8 mouse cellular contexts compared by ENCODE assay signal in the genomic region with DNA sequence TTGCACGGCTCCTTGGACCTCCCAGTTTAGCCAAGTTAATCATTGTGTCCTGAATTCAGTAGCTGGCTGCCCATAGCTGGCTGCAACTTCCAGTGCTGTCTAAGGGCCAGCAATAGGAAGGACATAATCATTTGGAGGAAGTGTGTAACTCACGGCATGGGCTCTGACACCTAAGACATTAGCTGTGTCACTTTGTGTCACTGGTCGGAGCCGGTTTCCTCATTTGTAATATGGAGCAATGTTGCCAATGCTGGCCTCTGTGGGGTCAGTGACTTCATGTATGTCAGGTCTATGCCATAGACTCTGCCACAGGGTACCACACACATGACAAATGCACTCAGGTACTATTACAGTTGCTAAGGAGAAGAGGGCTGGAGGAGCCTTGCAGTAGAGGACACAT. TPM values are rescaled to one million over a fixed set of nuclear protein-coding genes. Genes with fewer than 3 reads are reported as not detected.
DNase-seq lines count a peak whose midpoint lies in the region; ATAC-seq lines count a peak whose summit lies in the region.

No protein-coding gene starts in this region.

- 85% methylated on average over 4 of the region's 4 CpGs for WGBS in heart, embryonic 15.5 days
- 88% methylated on average over 4 of the region's 4 CpGs for WGBS in hindbrain, embryonic 14.5 days
- 93% methylated on average over 4 of the region's 4 CpGs for WGBS in midbrain, embryonic 12.5 days

- peaks cover 33% of the 10 kb centered on the region for H3K4me1 ChIP-seq in heart, embryonic 15.5 days (replicated peaks)
- peaks cover 20% of the 10 kb centered on the region for H3K4me1 ChIP-seq in hindbrain, embryonic 14.5 days (replicated peaks; ENCODE audit: control insufficient read depth, insufficient read depth, low read length)
- peaks cover 37% of the 10 kb centered on the region for H3K4me1 ChIP-seq in midbrain, embryonic 12.5 days

- no peak overlapping the region for H3K27ac ChIP-seq in heart, embryonic 15.5 days
- H3K27ac ChIP-seq in hindbrain, embryonic 14.5 days = no peak overlapping the region
- no peak overlapping the region for H3K27ac ChIP-seq in midbrain, embryonic 12.5 days (replicated peaks)

- no peaks in the 10 kb centered on the region for H3K9me3 ChIP-seq in heart, embryonic 15.5 days (replicated peaks)
- H3K9me3 ChIP-seq in hindbrain, embryonic 14.5 days (ENCODE audit: control insufficient read depth, low read length) = no peaks in the 10 kb centered on the region
- no peaks in the 10 kb centered on the region for H3K9me3 ChIP-seq in midbrain, embryonic 12.5 days

- H3K36me3 ChIP-seq in heart, embryonic 15.5 days = peaks cover 29% of the 10 kb centered on the region
- H3K36me3 ChIP-seq in hindbrain, embryonic 14.5 days (replicated peaks; ENCODE audit: control insufficient read depth, insufficient read depth) = peaks cover 56% of the 10 kb centered on the region
- H3K36me3 ChIP-seq in midbrain, embryonic 12.5 days = peaks cover 41% of the 10 kb centered on the region

- peak overlapping the region; percentile 75 for H3K4me2 ChIP-seq in heart, embryonic 15.5 days
- H3K4me2 ChIP-seq in hindbrain, embryonic 14.5 days (replicated peaks) = peak overlapping the region; percentile 86
- H3K4me2 ChIP-seq in midbrain, embryonic 12.5 days (replicated peaks) = peak overlapping the region; percentile 78

- no peak for ATAC-seq in heart, embryonic 15.5 days (replicated peaks; ENCODE audit: insufficient number of reproducible peaks, insufficient read depth, low FRiP score, low read depth)
- ATAC-seq in hindbrain, embryonic 14.5 days (ENCODE audit: low FRiP score) = no peak
- ATAC-seq in midbrain, embryonic 12.5 days (ENCODE audit: low FRiP score, low read depth) = no peak

- H3K4me3 ChIP-seq in heart, embryonic 15.5 days = peak overlapping the region; percentile 80
- H3K4me3 ChIP-seq in hindbrain, embryonic 14.5 days (replicated peaks; ENCODE audit: low read length) = peak overlapping the region; percentile 87; the same call in 1 of the 2 replicates
- peak overlapping the region; percentile 74; the same call in 1 of the 2 replicates for H3K4me3 ChIP-seq in midbrain, embryonic 12.5 days

- DNase-seq in heart, adult 9 months (ENCODE audit: low spot score in 2 of 2) = no peak
- DNase-seq in MN1 (ENCODE audit: low spot score) (peak; percentile 32), adipocyte (ENCODE audit: low spot score) (no peak)
- DNase-seq in hindbrain, embryonic 14.5 days (ENCODE audit: low spot score) = no peak
- DNase-seq in right cerebral cortex, postnatal 10 days (ENCODE audit: low spot score in 2 of 2) = no peak
- no peak for DNase-seq in right cerebral cortex, adult 18-20 months

- no peaks in the 10 kb centered on the region for H3K27me3 ChIP-seq in heart, embryonic 15.5 days
- no peaks in the 10 kb centered on the region for H3K27me3 ChIP-seq in hindbrain, embryonic 14.5 days (ENCODE audit: control insufficient read depth, insufficient read depth, low read length)
- H3K27me3 ChIP-seq in midbrain, embryonic 12.5 days = no peaks in the 10 kb centered on the region

- H3K9ac ChIP-seq in heart, embryonic 15.5 days = peak overlapping the region; percentile 74; the same call in 1 of the 2 replicates
- H3K9ac ChIP-seq in hindbrain, embryonic 14.5 days = peak overlapping the region; percentile 95
- peak overlapping the region; percentile 93 for H3K9ac ChIP-seq in midbrain, embryonic 12.5 days (replicated peaks)

RNA-seq across cellular contexts. Expression of gene Rpl12, which starts 1.1 kb away (rescaled TPM):
- 79.3 and 89.3 TPM in 2 replicates for polyA plus RNA-seq in heart, embryonic 15.5 days (2015; fragmentation: Nextera tagmentation; extraction: Ambion mirVana)
- polyA plus RNA-seq in hindbrain, embryonic 14.5 days (2014; fragmentation: Nextera tagmentation; extraction: Ambion mirVana) = 106 and 113 TPM in 2 replicates
- polyA plus RNA-seq in midbrain, embryonic 12.5 days (2016; fragmentation: Nextera tagmentation; extraction: Ambion mirVana) = 108 and 111 TPM in 2 replicates

RNA-seq across cellular contexts. Expression of gene Lrsam1, which starts 1.1 kb away (rescaled TPM):
- 8.3 and 9.3 TPM in 2 replicates for polyA plus RNA-seq in heart, embryonic 15.5 days (2015; fragmentation: Nextera tagmentation; extraction: Ambion mirVana)
- 20.2 and 22.4 TPM in 2 replicates for polyA plus RNA-seq in hindbrain, embryonic 14.5 days (2014; fragmentation: Nextera tagmentation; extraction: Ambion mirVana)
- polyA plus RNA-seq in midbrain, embryonic 12.5 days (2016; fragmentation: Nextera tagmentation; extraction: Ambion mirVana) = 16.2 and 21.1 TPM in 2 replicates

RNA-seq across cellular contexts. Expression of gene Slc2a8, which starts 21.6 kb away (rescaled TPM):
- 20.4 and 23.6 TPM in 2 replicates for polyA plus RNA-seq in heart, embryonic 15.5 days (2015; fragmentation: Nextera tagmentation; extraction: Ambion mirVana)
- 16.3 and 17.4 TPM in 2 replicates for polyA plus RNA-seq in hindbrain, embryonic 14.5 days (2014; fragmentation: Nextera tagmentation; extraction: Ambion mirVana)
- 21.3 and 24.1 TPM in 2 replicates for polyA plus RNA-seq in midbrain, embryonic 12.5 days (2016; fragmentation: Nextera tagmentation; extraction: Ambion mirVana)
